Mouse (Mus musculus) common myeloid progenitor, adult 5-6 weeks (primary cell): Measurements from ENCODE around the gene Rara. TPM values are rescaled to one million over a fixed set of nuclear protein-coding genes. Genes with fewer than 3 reads are reported as not detected.

Experiments
- total RNA-seq: library from RNA; stranded (forward); fragments of 200-1000, 187-1606 nt; gene quantifications from 2 replicates; pipeline ENCODE4 v1.2.3, GENCODE M21; 2017

The Rara gene
- total RNA-seq, 1 experiment from 2014 or later, result 5.6 TPM

Other genes with a start within 250 kb of the Rara start
- gene Psmd3, start 245.3 kb upstream of the Rara start, total RNA-seq, result 53.7 and 88.9 TPM in 2 replicates
- not detected in 2 replicates for gene Csf3, start 226.6 kb upstream of the Rara start, total RNA-seq
- 39.5 and 43.7 TPM in 2 replicates for gene Med24, start 198.4 kb upstream of the Rara start, total RNA-seq
- 23.6 and 33.2 TPM in 2 replicates for gene Thra, start 187.2 kb upstream of the Rara start, total RNA-seq
- 0.58 and 1.6 TPM in 2 replicates for gene Nr1d1, start 152.5 kb upstream of the Rara start, total RNA-seq
- 72.8 and 88.2 TPM in 2 replicates for gene Msl1, start 132.3 kb upstream of the Rara start, total RNA-seq
- gene Casc3, start 122.9 kb upstream of the Rara start, total RNA-seq, result 39.5 and 46.5 TPM in 2 replicates
- gene Rapgefl1, start 91.0 kb upstream of the Rara start, total RNA-seq, result 0.53 and 0.64 TPM in 2 replicates
- 4.6 and 6.4 TPM in 2 replicates for gene Wipf2, start 64.2 kb upstream of the Rara start, total RNA-seq
- 41.1 and 47.2 TPM in 2 replicates for gene Cdc6, start 20.0 kb upstream of the Rara start, total RNA-seq
- gene Gjd3, start 55.2 kb downstream of the Rara start, total RNA-seq, result not detected in 2 replicates
- gene Top2a, start 96.4 kb downstream of the Rara start, total RNA-seq, result 622 and 650 TPM in 2 replicates
- gene Igfbp4, start 113.4 kb downstream of the Rara start, total RNA-seq, result 177 and 183 TPM in 2 replicates
- 0.68 and 1.0 TPM in 2 replicates for gene Tns4, start 161.5 kb downstream of the Rara start, total RNA-seq
- not detected in 2 replicates for gene Ccr7, start 227.3 kb downstream of the Rara start, total RNA-seq